Mouse (Mus musculus): ENCODE measurements around the gene Ddx21.

Ddx21 gene

DNA sequence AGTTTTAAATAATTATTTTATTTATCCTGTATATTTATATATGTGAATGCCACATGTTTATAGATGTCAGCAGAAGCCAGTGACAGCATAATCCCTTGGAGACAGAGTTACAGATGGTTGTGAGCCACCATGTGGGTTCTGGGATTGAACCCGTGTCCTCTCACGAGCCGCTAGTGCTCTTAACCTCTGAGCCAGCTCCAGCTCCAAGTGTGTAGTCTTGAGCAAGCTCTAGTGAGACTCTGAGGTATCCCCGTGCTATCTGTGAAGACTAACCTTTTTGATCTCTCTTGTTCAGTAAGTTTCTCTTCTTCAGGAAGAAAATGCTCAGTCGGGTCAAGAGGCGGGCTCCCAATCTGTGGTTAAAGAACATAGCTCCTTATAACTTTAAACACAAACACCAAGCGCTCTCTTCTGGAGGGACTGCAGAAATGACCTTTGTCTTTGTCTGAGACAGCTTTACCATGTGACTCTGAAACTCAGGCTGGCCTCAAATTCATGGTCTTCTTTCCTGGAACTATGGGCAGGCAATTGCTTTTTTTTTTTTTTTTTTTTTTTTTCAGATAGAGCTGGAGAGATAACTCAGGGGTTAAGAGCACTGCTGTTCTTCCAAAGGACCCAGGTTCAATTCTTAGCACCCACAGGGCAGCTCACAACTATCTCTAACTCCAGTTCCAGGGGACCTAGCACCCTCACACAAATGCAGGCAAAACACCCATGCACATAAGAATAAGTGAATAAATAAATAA, 31.8 kb downstream of the Ddx21 start:
- DNase-seq (ENCODE audit: low spot score in 2 of 2): no peak

DNA sequence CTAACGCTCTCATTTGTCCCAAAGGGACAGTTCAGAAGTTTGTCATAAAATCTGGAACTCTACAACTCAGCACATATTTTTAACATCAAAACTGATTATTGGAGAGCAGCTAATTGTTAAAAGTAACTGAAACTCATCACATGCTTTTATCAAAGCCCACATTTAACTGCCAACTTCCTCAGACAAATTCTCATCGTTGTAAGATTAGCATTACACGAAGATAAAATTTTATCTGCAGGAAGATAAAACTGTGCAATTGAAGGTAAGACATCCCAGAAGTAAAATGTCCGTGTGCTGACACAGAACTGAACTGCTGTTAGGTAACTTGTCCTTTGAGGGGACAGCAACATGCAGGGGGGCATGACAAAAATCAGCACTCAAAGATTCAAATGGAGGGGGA, 33.2 kb downstream of the Ddx21 start:
- DNase-seq (ENCODE audit: low spot score in 2 of 2): no peak

DNA sequence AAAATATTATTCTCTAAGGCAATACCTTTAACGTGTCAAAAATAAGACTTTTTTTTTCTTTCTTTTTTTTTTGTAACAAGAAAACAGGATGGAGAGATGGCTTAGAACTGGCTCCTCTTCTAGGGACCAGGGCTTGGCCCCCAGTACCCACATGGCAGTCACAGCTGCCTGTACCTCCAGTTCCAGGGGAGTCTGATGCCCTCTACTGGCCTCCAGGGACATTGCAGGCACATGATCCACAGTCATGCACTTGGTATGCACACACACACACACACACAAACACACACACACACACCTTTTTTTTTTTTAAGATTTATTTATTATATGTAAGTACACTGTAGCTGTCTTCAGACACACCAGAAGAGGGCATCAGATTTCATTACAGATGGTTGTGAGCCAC, 44.3 kb downstream of the Ddx21 start:
- no peak for DNase-seq (ENCODE audit: low spot score in 2 of 2)

DNA sequence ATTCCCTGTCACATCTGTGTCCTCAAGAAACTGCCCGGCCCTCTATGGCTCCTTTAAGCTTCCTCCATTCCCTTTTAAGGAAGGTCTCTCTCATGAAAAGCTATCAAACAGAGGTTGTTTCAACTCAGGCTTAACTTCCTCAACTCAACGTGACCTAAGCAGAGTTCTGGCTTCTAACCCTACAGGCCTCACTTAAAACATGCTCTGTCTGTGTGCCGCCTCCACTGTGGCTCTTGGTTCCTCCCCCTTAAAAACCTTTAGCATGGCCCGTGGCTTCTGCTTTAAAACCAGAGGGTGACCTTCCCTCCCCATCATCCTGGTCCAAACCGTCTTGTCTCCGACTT, 45.6 kb downstream of the Ddx21 start:
- DNase-seq (ENCODE audit: low spot score in 2 of 2): no peak

DNA sequence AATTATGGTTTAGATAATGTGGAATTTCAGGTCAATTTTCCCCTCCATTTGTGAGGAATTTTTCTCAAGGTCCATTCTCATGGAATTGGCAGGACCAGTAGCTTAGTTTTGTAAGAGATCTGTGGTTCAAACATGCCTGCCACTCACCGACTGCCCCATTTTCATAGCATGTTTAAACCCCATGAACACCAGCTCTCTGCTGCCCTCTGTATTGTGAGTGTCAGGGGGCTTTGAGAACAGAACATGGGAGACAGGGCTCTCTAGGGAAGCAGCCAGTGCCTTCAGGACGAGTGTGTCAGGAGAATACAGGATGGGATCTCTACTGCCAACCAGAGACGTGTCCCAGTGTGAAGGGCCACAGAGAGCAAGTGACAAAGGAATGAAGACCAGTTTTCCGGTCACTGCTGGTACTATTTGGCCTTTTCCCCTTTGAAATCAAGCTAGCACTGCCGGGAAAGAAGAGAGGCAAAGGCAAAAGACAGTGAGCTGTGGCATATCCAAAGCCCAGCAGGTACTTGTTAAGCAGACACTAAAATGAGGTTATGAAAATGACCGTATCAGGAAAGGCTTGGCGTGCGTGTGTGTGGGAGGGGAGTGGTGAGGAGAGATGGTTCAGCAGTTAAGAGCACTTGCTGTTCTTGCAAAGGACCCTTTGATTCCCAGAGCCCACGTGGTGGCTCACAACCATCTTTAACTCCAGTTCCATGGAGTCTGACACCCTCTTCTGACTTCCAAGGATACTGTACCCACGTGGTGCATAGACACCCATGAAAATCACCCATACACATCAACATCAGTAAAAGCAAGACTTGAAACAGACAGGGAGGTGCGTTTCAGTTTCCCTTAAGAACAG, 46.1 kb downstream of the Ddx21 start:
- DNase-seq (ENCODE audit: low spot score in 2 of 2): no peak

DNA sequence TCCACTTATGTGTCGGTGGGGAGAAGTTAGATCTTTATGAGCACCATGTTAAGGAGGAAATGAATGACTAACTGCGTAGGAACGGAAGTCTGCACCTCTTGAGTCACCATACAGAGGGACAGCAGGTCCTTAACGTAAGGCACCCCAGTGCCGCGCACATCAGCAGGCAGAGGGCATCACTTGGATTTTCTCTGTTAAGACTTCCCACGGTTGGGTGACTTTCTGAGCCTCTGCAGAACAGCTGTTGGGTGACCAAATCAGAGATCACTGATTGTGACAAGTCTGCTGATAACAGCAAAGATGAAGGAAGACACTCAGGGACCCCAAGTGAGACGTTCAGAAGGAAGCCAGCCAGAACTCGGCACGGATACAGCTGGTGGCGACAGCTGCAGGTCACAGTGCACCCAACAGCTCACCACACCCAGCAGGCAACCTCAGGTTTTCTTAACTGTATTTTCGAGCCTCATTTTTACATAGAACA, 48.4 kb downstream of the Ddx21 start:
- no peak for DNase-seq (ENCODE audit: low spot score in 2 of 2)

DNA sequence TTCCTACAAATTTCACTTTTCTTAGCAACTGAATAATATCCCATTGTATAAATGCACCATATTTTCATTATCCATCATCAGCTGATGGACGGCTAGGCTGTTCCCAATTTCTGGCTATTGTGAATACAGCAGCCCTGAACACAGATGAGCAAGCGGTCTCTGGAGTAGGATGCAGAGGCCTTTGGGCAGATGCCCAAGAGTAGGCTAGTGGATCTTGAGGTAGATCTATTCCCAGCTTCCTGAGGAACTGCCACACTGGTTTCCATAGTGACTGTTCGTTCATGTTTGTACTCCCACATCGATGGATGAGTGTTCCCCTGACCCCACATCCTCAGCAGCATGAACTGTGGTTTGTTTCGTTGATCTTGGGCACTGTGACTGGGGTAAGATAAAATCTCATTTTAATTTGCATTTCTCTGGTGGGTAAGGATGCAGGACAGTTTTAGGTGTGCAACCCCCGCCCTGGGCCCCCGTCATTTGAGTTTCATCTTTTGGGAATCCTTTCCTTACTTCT, 51.2 kb downstream of the Ddx21 start:
- DNase-seq (ENCODE audit: low spot score in 2 of 2): peak in 1 of 2 experiments; percentile 53

DNA sequence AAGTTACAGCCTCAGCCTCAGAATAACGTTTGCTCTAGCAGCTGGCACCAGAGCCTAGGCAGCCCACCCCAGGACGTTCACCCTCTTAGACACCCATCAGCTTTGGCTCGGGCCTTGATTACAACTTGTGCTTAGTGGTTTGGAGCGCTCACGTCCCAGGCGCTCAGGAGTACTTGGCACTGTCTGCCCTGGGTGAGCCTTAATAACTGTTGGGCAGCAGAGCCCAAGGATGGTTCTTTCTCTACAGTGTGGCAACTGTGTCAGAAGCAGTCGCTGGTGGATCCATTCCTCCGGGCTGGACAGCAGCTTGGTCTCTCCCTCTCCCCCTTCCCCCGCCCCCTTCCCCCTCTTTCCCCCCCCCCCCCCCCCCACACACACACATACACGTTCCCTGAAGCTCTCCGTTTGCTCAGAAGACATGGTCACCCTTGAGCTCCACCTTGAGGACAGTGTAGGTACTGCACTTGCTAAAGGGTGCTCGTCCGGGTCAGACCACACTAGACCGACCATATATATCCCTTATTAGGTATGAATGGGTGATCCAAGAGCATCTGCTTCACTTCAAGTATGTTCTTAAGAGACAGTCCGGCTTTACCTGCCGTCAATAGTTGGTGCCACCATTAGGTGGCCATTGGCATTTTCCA, 52.4 kb downstream of the Ddx21 start:
- DNase-seq (ENCODE audit: low spot score in 2 of 2): peak in 1 of 2 experiments; percentile 67

DNA sequence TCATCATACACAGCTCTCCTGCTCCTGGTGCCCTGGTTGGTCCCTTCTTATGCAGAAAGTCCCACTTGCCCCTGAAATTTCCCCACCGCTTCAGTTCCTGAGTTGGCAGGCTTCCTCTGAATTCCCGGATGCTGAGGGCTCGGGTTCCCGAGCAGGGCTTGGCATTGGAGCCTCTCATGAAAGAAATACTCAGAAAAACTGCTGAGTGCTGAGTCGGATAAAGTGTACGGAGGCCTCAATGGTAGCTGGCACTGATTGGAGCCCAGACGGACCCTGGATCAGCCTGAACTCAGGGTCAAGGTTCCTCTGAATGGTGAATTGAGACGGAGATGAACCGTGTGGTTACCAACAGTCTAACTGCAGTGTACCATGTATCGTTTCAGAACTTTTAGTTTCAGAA, 55.6 kb downstream of the Ddx21 start:
- DNase-seq (ENCODE audit: low spot score in 2 of 2): no peak

DNA sequence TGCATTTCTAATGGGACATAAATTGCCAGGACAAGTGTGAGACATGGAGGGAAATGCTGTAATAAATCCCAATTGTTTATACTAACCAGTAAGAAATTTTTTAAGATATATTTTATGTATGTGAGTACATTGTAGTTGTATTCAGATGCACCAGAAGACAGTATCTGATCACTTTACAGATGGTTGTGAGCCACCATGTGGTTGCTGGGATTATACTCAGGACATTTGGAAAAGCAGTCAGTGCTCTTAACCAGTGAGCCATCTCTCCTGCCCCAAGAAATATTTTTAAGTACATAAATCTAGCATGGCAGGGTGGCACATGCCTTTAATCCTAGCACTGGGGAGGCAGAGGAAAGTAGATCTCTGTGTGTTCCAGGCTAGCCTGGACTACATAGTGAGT, 56.3 kb downstream of the Ddx21 start:
- no peak for DNase-seq (ENCODE audit: low spot score in 2 of 2)

DNA sequence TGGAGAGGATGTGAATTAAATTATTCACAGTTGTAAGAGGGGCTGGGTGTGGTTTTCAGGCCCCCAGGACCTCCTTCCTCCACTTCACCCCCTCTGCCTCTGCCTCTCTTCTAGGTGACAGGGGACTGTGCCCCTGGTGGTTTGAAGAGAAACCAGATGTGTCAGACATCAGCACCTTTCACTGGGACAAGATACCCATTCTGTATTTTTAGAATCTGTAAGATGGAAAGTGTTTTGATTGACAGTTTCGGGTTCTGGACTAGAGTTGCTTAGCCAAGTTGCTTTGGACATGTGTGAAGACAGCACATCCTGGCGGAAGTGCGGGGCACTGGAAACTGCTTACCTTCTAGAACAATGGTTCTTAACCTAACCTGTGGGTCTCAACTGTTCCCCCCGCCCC, 57.8 kb downstream of the Ddx21 start:
- no peak for DNase-seq (ENCODE audit: low spot score in 2 of 2)

DNA sequence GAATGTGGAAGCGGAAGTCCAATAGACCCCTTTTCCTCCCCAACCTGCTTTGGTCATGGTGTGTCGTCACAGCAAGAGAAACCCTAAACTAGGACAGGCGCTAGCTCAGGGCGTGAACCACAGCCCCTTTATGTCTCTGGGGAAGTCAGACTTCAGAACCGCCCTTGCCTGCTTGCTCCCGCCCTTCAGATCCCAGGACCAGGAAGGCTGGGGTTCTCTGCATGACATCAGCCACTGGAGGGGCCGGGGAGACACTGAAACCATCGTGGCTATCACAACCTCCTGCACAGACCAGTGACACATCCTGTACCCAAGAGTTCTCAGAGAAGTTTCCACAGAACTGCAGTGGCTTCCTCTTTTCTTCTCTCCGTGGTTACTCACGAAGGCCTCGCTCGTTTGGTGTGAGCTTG, 58.7 kb downstream of the Ddx21 start:
- peak in 1 of 2 experiments; percentile 23 for DNase-seq (ENCODE audit: low spot score in 2 of 2)

DNA sequence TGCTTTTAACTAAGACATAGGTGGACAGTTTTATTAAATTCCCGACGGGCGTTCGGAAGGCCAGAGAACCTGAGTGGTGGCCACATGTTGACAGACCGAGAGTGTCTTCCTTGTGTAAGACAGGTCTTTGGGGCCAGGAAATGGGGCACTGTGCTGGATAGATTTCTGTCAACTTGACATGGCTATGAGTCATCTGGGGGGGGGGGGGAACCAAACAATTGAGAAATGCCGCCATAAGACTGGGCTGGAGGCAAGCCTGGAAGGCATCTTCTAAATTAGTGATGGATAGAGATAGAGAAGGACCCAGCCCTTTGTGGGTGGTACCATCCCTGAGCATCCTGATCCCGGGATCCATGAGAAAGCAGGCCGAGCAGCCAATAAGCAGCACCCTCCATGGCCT, 59.2 kb downstream of the Ddx21 start:
- DNase-seq (ENCODE audit: low spot score in 2 of 2): no peak

DNA sequence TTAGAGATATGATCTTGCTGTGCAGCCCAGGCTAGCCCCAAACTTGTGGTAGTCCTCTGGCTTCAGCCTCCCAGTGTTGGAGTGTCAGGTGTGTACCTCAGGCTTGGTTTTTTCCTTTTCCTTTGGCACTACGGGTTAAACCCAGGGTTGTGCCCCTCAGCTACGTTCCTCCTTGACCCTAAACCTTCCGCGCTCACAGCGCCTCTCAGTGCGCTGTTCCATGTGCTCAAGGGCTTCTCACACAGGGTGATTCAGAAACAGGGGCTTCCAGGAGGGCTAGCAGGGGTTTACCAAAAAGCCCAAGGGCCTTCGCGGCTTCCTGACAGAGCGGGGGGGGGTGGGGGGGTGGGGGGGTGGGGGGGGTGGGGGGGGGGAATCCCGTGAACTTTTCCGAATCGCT, 59.6 kb downstream of the Ddx21 start:
- no peak for DNase-seq (ENCODE audit: low spot score in 2 of 2)

DNA sequence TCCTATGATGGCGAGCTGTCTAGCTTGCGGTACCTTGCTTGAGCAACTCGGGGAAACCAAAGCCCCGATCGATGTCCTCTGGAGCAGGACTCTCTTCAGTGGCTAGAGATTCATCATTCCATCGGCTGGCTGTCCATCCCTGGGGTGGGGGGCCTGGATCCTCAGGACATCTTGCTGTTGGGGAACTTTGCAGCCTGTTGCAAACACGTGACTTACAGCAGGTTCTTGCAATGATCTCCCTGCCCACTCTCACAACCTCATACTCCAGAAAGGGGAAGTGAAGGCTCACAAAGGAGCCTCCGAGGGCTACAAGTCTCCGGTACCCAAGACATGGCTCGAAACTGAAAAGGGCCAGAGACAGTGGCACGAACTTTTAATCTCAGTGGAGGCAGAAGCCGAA, 60.6 kb downstream of the Ddx21 start:
- no peak for DNase-seq (ENCODE audit: low spot score in 2 of 2)

DNA sequence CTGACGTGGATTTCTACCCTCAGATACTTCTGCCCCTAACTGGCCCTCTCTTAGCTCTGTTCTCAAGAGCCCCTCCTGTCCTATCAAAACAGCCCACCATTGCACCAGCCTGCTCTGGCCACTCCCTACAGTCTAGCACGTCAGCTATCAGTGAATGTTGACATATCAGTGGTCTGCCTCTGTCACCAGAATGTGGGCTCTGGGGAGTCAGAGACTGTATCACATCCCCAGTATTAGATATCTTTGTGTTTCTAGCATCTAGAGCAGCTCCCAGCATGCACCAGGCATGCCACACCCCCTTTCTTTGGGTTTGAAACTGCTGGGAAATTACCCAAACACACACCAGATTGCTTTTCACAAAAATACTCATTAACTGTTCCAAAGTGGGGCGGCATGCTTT, 61.3 kb downstream of the Ddx21 start:
- DNase-seq (ENCODE audit: low spot score in 2 of 2): no peak

DNA sequence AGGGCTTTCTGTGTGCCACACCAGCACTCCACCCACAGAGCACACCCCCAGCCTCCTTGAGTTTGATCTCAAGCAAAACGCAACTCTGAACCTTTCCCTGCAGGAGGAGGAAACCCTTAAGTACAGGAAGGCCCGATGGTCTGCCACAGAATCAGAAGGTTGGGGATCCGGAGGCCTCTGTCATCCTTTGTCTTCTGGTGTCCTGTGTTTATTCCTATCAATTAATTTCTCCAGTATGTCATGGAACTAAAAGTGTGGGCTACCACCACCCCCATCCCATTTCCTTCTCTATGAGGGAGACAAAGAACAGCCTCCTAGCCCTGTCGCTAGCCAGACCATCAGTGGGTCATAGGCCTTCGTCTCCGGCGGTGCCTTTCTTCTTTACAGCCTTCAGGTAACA, 67.6 kb downstream of the Ddx21 start:
- DNase-seq (ENCODE audit: low spot score in 2 of 2): no peak

DNA sequence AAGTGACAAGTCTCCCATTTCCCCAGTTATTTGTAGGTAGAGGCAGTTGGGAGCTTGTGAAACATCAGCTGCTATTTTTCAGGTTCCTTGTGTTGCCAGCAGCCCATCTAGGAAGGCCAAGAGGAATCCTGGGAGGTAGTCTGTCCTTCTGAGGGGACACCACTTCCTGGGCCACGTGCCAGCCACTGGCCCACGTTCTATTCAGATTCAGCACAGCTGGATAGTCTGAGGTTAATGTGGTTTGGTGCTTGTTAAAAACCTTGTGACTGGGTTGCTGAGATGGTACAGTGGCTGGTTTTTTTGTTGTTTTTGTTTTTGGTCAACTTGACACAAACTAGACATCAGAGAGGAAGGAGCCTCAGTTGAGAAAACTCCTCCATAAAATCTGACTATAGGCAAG, 69.2 kb downstream of the Ddx21 start:
- no peak for DNase-seq (ENCODE audit: low spot score in 2 of 2)
